Mouse (Mus musculus): ENCODE results near the gene Ift52. TPM values are rescaled to one million over a fixed set of nuclear protein-coding genes. Genes with fewer than 3 reads are reported as not detected.

Ift52 gene
- total RNA-seq, 4 experiments from 2014 or later: 43.3 to 45.9 (median 44.7) TPM

DNA sequence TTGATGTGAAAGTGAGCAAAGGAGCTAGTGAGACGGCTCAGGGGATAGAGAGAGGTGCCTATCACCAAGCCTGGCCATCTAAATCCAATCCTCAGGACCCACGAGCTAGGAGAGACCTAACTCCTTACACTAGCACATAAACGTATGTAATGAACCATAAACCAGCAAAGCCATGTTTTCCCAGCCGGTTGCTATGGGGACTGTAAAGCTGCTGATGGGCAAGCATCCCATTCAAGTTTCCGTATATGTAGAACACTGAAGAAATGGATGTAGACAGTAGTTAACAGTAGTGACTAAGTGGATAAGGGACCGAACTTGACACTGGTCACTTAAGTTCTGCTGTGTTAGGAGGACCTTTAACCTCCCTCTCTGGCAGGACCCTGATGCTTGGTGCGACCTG, 56.9 kb downstream of the Ift52 start:
- DNase-seq (ENCODE audit: low spot score in 2 of 2): no peak

DNA sequence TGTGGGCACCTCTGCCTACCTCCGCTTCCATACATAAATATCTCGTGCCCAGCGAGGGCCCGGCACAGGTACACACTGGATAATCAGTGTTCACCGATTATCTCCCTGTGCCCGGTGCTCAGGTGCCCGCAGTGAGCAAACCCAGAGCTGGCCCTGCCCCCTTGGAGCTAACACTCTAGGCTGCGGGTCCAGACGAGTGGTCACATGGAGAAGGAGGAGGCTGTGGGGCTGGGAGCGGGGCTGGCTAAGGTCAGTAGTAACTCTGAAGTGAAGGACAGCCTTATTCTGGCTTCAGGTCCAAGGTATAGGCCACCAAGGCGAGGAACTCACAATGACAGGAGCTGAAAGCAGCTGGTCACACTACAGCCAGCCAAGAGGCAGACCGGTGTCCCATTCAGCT, 57.7 kb downstream of the Ift52 start:
- no peak for DNase-seq (ENCODE audit: low spot score in 2 of 2)

DNA sequence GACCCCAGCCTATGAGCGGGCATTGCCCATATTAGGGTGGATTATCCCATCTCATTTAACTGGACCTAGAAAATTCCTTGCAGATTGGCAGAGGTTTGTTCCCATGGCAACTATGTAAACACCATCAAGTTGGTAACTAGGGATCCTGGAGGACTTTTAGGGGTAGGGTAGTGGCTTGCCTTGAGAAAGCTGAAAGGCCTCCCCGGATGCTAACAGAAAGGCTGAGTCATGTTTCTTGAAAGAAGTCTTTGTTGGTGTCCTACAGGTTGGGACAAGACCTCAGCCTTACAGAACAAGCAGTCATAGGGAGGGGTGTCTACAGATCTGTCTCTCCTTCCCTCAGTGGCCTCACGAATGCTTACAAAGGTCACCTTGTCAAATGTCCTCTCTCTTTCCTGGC, 58.1 kb downstream of the Ift52 start:
- no peak for DNase-seq (ENCODE audit: low spot score in 2 of 2)

DNA sequence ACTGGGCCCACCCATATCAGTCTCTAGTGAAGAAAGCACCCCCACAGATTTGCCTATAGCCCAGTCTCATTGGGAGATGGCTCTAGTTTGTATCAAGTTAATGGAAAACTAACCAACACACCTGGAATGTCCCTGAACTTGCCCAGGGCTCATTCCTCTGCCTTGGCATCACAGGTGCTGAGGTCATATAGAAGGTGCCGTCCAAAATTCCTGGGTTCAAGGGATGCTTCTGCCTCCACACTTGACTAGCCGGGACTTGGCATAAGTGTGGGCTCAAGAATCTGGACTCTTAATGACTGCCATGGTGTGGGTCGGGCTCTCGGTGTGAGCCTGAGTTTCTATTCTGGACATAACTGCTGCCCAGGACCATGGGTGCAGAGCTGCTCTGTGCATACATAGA, 61.9 kb downstream of the Ift52 start:
- DNase-seq (ENCODE audit: low spot score in 2 of 2): no peak

DNA sequence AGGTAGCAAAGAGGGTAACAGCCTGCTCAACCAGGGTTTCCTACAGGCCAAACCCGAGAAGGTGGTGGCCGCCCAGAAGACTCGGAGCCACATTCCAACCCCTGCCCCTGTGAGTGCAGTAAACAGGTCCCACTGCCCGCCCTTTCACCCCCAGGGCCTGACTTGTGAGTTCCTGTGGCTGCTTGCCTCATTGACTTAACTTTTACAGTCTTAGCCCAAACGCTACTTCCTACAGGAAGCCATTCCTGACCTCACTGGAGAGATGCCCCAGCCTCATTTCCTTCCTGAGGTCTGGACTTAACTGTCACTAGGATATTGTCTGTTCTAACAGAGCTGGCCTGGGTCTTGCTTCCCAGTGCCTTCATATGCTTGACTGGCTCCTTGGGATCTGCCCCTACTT, 65.4 kb downstream of the Ift52 start:
- DNase-seq (ENCODE audit: low spot score in 2 of 2): no peak

DNA sequence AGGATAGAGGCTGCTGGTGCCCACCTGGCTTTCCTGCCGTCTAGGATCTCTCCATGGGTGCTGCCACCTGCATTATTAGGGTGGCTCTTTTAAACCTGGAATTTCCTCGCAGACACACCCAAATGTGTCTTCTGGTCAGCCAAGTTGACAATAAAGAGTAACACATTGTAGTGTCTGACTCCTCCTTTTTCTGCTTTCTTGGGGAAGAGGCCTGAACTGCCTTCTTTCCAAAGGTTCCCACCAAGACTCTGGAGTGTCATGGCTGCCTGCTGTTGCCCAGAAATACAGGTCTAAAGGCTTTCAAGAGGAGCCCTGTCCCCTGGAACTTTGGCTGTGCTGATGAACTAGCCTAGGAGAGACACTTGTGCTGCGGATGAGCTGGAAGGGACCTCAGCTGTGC, 67.4 kb downstream of the Ift52 start:
- no peak for DNase-seq (ENCODE audit: low spot score in 2 of 2)

DNA sequence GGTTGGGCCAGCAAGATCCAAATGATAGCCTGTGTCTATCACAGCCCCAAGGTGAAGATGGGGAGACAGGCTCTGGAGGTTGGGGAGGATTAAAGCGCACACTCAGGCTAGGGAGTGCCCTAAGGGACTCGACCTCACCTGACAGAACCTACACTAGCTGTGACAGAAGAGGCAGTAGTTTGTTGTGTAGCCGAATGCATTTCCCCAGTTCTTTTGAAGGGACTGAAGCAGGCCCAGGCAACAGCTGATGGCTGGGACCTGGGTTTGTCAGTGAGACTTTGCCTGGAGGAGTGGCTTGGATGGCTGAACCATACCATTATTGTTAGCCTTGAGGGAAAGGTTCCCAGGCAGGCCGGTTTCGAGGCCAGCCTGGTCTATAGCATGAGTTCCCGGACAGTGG, 67.9 kb downstream of the Ift52 start:
- no peak for DNase-seq (ENCODE audit: low spot score in 2 of 2)

DNA sequence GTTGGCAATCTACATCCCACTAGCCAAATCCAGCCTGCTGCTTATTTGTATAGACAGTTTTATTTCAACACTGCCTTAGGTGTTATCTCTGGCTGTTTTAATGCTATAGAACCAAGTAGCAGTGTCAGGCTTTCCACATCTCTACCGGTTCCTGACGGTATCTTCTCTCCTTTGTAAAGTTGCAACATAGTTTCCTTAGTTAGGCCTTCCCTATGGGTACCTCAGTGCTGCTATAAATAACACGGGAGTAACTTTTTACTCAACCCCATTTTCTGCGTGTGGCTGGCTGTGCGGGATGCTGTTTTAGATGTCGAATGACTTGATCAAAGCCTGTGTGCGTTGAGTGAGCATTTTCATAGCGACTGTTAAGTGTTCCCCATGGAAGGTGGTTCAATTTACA, 69.4 kb downstream of the Ift52 start:
- DNase-seq (ENCODE audit: low spot score in 2 of 2): no peak

DNA sequence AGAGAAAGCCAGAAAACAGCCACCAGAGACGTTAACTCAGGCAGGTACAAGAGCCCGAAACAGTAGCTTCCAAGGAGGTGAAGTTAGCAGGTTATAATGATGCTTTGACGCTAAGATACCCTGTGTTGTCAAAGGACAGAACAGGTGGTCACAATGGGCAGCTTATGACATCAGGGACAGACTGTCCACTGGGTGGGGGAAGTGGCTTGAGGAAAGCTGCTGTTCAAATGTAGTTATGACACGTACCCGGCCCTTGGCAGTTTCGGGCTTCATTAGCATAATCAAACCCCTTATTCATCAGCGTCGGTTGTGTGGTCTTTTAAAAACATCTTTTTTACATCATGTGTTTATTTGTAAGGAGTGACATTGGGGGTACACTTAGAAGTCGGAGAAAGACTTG, 70.6 kb downstream of the Ift52 start, which contains the start of gene Gtsf1l:
Gtsf1l (minus strand) TSS at position 128 of the 400 bp plus-strand sequence.
- DNase-seq (ENCODE audit: low spot score in 2 of 2): no peak

DNA sequence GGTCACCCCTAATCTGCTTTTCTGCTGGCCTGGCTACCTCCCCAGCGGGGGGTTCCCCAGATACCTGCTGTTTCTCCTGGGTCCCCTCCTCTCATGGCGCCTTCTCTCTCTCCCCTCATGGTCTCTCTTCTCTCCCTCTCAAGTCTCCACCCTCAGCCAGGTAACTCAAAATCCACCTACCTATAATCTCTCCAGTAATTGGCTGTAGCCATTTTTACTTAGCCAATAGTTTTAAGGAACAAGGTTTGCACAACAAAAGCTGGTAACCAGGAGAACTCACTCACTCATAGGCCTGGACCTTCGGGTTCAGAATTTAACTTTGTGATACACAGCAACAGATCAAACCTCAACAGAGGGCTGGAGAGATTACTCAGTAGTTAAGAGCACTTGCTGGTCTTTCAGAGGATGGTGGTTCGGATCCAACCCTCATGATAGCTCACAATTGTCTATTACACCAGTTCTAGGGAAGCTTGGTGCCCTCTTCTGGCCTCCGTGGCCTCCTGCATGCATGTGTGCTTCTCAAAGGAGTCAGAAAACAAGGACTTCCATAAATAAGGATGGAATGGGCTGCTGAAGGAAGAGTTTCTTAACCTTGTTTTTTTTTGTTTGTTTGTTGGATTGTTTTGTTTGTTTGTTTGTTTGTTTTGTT, 72.4 kb downstream of the Ift52 start:
- no peak for DNase-seq (ENCODE audit: low spot score in 2 of 2)

DNA sequence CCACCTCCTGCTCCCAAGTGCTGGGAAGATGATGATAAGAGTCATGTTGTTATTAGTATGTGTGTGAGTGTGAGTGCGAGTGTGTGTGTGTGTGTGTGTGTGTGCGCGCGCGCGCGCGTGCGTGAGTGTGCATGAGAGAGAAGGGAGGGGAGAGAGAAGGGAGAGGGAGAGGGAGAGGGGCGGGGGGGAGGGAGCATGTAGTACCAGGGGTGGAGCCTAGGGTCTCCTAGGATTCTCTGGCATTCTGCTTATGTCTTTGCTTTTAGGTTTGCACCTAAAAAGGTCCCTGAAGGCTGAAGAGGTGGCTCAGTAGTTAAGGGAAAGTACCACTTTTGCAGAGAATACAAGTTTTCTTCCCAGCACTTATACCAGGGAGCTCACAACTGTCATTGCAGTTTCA, 77.8 kb downstream of the Ift52 start:
- DNase-seq (ENCODE audit: low spot score in 2 of 2): no peak

Small RNA genes within 50 kb of the gene (microRNA-seq; reads per million reads assigned to microRNA genes)
- gene Gm22174: 0 reads per million in 2 experiments
- gene Mir7003: 0 reads per million in 2 experiments

Other genes with a start within 250 kb of the Ift52 start
- gene Srsf6, start 85.8 kb upstream of the Ift52 start, total RNA-seq (2022): 10 to 100 TPM; 76.9 to 90.1 (median 84.4) TPM
- 10 to 100 TPM; 15.2 to 18.6 (median 17.7) TPM for gene L3mbtl1, start 73.9 kb upstream of the Ift52 start, total RNA-seq (2022)
- 1 to 10 TPM; 1.3 to 1.9 (median 1.9) TPM for gene Sgk2, start 30.0 kb upstream of the Ift52 start, total RNA-seq (2022)
- 1 to 10 TPM in 3 of 4 experiments, under 1 TPM in 1; 0.64 to 2.1 (median 1.4) TPM for gene Mybl2, start 37.3 kb downstream of the Ift52 start, total RNA-seq (2022)
- gene Gtsf1l, start 70.5 kb downstream of the Ift52 start, total RNA-seq (2022): not detected
- 10 to 100 TPM; 28.8 to 37.3 (median 34.1) TPM for gene Tox2, start 185.8 kb downstream of the Ift52 start, total RNA-seq (2022)

All from left cerebral cortex, adult 8-10 months (tissue).